Mouse (Mus musculus): ENCODE data around the gene Dennd4c.

DNA sequence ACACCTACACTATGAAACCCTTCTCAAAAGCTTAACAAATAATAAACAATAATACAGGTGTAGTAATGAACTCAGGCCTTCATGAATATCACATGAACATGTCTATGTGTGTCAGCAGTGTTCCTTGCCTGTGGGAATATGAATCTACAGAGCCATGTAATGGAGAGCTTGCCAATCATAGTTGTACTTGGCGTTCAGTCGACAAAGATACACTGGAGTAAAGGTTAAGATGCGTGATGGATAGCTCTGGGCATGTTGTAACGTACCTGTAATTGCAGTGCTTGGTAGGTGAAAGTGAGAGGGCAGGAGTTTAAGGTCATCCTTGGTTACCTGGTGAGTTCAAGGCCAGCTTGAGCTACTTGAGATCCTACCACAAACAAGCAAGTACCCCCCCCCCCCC, 132.8 kb downstream of the Dennd4c start:
- TF ChIP-seq CTCF (IDR thresholded peaks at IDR 0.05; ENCODE audit: control insufficient read depth, insufficient read depth, insufficient read length): no peak
- TF ChIP-seq MAX (IDR thresholded peaks at IDR 0.05): no peak
- TF ChIP-seq USF1 (IDR thresholded peaks at IDR 0.05; ENCODE audit: low read depth): no peak
- no peak for TF ChIP-seq MYOG (IDR thresholded peaks at IDR 0.05; ENCODE audit: control insufficient read depth, extremely low read depth, insufficient read length)
- TF ChIP-seq CEBPB (IDR thresholded peaks at IDR 0.05; ENCODE audit: low read depth): no peak
- no peak for TF ChIP-seq FOSL1 (IDR thresholded peaks at IDR 0.05; ENCODE audit: insufficient read depth, low read length, poor library complexity, severe bottlenecking)
- TF ChIP-seq MYOD1 (IDR thresholded peaks at IDR 0.05; ENCODE audit: control insufficient read depth, insufficient read length, low read depth): no peak
